Mouse (Mus musculus): ENCODE data around the gene Sftpa1.

The Sftpa1 gene

GRCm38 (mm10) chr14:41162663-41163062 is 31.1 kb downstream of the Sftpa1 start:
- DNase-seq, result no peak

DNA sequence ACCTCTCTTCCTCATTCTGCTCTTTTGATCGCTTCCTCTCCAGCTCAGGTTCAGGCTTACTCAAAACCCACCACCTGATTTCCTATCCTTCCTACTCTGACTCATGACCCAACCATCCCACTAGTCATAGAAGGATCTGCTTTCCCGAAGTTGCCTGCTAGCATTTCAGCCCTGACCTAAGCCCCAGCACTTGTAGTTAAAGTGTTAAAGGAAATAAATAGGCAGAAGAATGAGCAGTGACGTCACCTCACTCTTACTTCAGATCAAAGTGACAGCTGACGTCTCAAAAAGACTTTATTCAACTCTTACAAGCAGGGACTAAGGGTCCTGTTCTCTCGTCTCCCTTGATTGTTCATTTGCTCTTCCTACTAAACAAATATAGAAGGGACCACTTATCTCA is 35.7 kb downstream of the Sftpa1 start:
- DNase-seq, result no peak

DNA sequence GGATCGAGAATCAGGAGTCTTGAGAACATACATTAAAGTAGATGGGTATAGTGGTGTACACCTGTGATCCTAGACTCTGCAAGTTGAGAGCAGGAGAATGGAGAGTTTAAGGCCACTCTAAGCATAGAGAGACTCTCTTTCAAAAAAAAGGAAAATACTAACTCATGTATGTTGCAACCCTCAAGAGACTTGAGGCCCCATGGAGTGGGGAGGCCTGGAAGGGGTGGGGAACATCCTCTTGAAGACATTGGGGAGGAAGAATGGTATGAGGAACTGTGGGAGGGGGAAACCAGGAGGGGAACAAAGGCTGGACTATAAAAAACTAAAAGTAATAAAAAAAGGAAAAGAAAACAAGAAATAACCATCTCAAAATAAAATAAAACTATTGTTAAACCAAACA is 37.0 kb downstream of the Sftpa1 start:
- DNase-seq, result no peak

GRCm38 (mm10) chr14:41170514-41170913 is 38.9 kb downstream of the Sftpa1 start:
- no peak for DNase-seq

- DNase-seq, result no peak
Observed at GRCm38 (mm10) chr14:41174802-41175201, 43.2 kb downstream of the Sftpa1 start.

DNA sequence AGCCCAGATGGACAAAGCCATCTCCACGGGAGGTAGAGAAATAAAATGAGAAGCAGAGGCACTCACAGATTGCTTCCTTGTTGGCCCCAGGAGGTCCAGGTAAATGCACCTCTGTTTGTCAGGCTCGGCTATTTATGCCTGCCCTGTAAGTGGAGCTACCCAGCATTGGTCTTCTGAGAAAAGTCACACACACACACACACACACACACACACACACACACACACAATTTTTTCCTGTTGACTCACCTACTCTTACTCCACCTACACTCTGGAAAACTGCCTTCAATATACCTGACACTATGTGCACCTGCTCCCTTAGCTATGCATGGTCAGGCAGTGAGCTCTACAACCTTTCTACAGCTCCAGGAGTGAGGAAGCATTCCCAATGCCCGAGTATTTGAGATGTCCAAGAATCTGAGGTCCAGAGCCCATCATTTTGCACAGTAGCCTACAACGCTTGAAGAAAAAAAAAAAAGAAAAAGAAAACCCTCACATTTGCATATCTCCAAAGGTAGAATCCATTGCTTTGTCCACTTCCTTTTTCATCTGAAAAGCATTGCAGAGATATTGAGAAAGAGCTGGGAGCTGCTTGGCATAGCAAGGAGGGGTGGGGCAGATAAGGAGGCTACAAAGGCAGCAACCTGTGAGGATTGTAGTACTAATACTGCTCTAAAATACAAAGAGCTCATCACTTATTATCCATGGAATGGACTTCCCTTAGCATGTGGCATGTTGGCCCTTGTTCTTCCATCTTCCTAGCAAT is 53.7 kb downstream of the Sftpa1 start, which contains the start of gene Sftpd:
TSS of gene Sftpd (minus strand) at position 91 of the 763 bp plus-strand sequence.
- no peak for DNase-seq

Data from cerebellum, adult 9-10 months (tissue).